In the genomic region with DNA sequence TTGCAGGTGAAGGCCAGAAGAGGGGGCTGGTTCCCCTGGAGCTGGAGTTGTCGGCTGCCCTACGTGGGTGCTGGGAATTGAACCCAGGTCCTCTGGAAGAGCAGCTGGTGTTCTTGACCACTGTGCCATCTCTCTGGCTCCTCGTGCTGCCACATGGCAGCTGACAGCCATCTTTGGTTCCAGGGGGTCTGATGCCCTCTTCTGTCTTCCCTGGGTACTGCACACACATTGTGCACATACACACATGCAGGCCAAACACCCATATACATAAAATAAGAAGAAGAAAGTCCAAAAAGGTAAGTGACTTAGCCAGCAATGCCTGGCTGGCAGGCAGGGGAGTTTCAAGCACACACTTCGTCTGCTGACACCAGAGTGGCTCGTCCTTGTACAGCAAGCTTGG, we compare ENCODE assay signal across 17 mouse cellular contexts.
"Had no signal": no experiment of that assay in that cellular context is flagged by ENCODE, and none has a peak within 500 bp of the region (broad histone marks: within the 10 kb centered on the region; RNA-seq: fewer than 3 reads in every experiment).

No protein-coding gene starts in this region.

- H3K9ac ChIP-seq: liver, embryonic 15.5 days; liver, postnatal 0 days; lung, embryonic 15.5 days; midbrain, embryonic 12.5 days; neural tube, embryonic 12.5 days; stomach, embryonic 15.5 days had no signal

- H3K27ac ChIP-seq: liver, embryonic 15.5 days; lung, embryonic 15.5 days; macrophage; midbrain, embryonic 12.5 days; neural tube, embryonic 12.5 days; stomach, embryonic 15.5 days; stomach, postnatal 0 days had no signal

- DNase-seq: liver, postnatal 0 days; lung, adult 2 months; lung, postnatal 14 days; midbrain, embryonic 14.5 days; right cerebral cortex, postnatal 14 days; thymus, adult 2 months; thymus, postnatal 25 days had no signal

- H3K27me3 ChIP-seq: liver, embryonic 15.5 days; lung, embryonic 15.5 days; megakaryocyte, embryonic 14.5 days; midbrain, embryonic 12.5 days; neural tube, embryonic 12.5 days; stomach, embryonic 15.5 days had no signal

- H3K4me3 ChIP-seq: liver, embryonic 15.5 days; lung, embryonic 15.5 days; midbrain, embryonic 12.5 days; myocyte; neural tube, embryonic 12.5 days; stomach, embryonic 15.5 days had no signal

- ATAC-seq: liver, postnatal 0 days; lung, postnatal 0 days had no signal

- H3K4me1 ChIP-seq: lung, embryonic 15.5 days; midbrain, embryonic 12.5 days; neural tube, embryonic 12.5 days; stomach, embryonic 15.5 days had no signal

- H3K4me2 ChIP-seq: liver, embryonic 15.5 days; lung, embryonic 15.5 days; midbrain, embryonic 12.5 days; neural tube, embryonic 12.5 days; stomach, embryonic 15.5 days had no signal

- H3K9me3 ChIP-seq: liver, embryonic 15.5 days; lung, embryonic 15.5 days; stomach, embryonic 15.5 days had no signal
